Mouse (Mus musculus): ENCODE data around the gene Ttc33. TPM values are rescaled to one million over a fixed set of nuclear protein-coding genes. Genes with fewer than 3 reads are reported as not detected.
"Not testable (repeated sequence)": the region's sequence is repeated elsewhere in the genome, so short reads cannot be mapped to it uniquely, and the experiment has no call there.

Gene Ttc33
- polyA plus RNA-seq, 1 experiment: 4.4 TPM

DNA sequence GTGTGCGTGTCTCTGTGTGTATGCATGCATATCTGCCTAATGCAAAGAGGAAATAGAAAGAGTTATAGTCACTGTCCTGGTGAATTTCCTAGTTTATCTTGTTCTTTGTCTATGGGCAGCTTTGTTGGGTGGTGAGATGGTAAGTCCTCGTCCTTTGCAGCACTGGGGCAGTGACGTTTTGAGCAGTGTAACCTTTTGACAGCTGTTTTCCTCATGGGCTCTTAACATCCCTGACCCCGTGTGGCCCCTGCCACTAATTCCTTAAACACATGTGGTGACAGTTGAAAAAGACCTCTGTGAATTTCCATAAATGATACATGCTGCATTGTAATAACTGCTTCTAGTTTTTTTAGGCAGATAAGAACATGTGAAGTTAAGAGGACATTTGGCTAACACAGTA lies 11.4 kb downstream of the Ttc33 start:
- H3K27me3 ChIP-seq (ENCODE audit: control insufficient read depth, insufficient read depth, low read length): no peaks in the 10 kb centered on the region
- TF ChIP-seq POLR2A (IDR thresholded peaks at IDR 0.05; ENCODE audit: control insufficient read depth, low read depth, low read length): no peak
- no peak for TF ChIP-seq CTCF (IDR thresholded peaks at IDR 0.05; ENCODE audit: control insufficient read depth, insufficient read depth, insufficient replicate concordance, low read depth, low read length)
- H3K4me3 ChIP-seq (ENCODE audit: control insufficient read depth, low read depth, low read length): no peak overlapping the region
- no peak overlapping the region for H3K27ac ChIP-seq (ENCODE audit: control insufficient read depth, insufficient read depth, low read depth, low read length)
- no peaks in the 10 kb centered on the region for H3K4me1 ChIP-seq (ENCODE audit: control insufficient read depth, insufficient read depth, low read length)
- H3K36me3 ChIP-seq (ENCODE audit: control insufficient read depth, insufficient read depth, low read length): no peaks in the 10 kb centered on the region; the same call in 1 of the 2 replicates

DNA sequence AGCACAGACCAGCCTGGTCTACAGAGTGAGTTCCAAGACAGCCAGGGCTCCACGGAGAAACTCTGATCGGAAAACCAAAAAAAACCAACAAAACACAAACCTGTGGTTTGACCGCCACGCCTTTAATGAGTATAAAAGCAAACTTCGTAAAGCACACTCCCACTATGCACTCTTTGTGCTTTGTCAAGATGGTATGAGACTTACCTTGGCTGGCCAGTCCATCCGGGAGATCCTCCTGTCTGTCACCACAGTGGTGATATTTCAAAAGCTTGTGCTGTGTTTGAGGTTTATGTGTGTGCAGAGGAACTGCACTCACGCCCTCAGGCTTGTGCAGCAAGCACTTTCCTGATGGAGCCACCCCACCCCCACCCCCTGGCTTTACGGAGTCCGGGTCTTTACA lies 19.9 kb downstream of the Ttc33 start:
- Histone ChIP-seq H3K27me3 (ENCODE audit: control insufficient read depth, insufficient read depth, low read length) (no peaks in the 10 kb centered on the region), H3K4me1 (ENCODE audit: control insufficient read depth, insufficient read depth, low read length) (no peaks in the 10 kb centered on the region), H3K27ac (ENCODE audit: control insufficient read depth, insufficient read depth, low read depth, low read length) (no peak overlapping the region), H3K4me3 (ENCODE audit: control insufficient read depth, low read depth, low read length) (no peak overlapping the region), H3K36me3 (ENCODE audit: control insufficient read depth, insufficient read depth, low read length) (no peaks in the 10 kb centered on the region; the same call in 1 of the 2 replicates)
- TF ChIP-seq POLR2A (IDR thresholded peaks at IDR 0.05; ENCODE audit: control insufficient read depth, low read depth, low read length) (no peak), CTCF (IDR thresholded peaks at IDR 0.05; ENCODE audit: control insufficient read depth, insufficient read depth, insufficient replicate concordance, low read depth, low read length) (no peak)

DNA sequence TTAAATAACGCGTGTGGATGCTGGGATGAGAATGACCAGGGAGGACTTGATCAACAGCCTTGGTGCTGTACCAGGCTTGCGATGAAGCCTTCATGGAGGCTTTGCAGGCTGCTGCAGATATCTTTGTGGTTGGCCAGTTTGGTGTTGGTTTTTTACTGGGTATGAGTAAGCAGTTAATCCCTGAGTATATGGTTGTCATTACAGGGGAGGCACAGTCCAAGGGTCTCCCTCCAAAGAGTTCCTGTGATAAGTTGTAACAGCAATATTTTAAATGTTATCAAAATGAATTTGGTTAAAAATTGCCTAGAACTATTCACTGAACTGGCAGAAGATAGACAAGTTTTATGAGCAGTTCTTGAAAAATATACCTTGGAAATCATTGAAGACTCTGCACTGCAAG lies 23.8 kb downstream of the Ttc33 start:
- no peak for TF ChIP-seq POLR2A (IDR thresholded peaks at IDR 0.05; ENCODE audit: control insufficient read depth, low read depth, low read length)
- TF ChIP-seq CTCF (IDR thresholded peaks at IDR 0.05; ENCODE audit: control insufficient read depth, insufficient read depth, insufficient replicate concordance, low read depth, low read length): no peak
- Histone ChIP-seq H3K4me3 (ENCODE audit: control insufficient read depth, low read depth, low read length) (no peak overlapping the region), H3K36me3 (ENCODE audit: control insufficient read depth, insufficient read depth, low read length) (peaks cover 1% of the 10 kb centered on the region; the same call in 1 of the 2 replicates), H3K4me1 (ENCODE audit: control insufficient read depth, insufficient read depth, low read length) (no peaks in the 10 kb centered on the region), H3K27ac (ENCODE audit: control insufficient read depth, insufficient read depth, low read depth, low read length) (no peak overlapping the region), H3K27me3 (ENCODE audit: control insufficient read depth, insufficient read depth, low read length) (no peaks in the 10 kb centered on the region)

- no peak overlapping the region for H3K27ac ChIP-seq (ENCODE audit: control insufficient read depth, insufficient read depth, low read depth, low read length)
- no peaks in the 10 kb centered on the region for H3K4me1 ChIP-seq (ENCODE audit: control insufficient read depth, insufficient read depth, low read length)
- no peaks in the 10 kb centered on the region; the same call in 1 of the 2 replicates for H3K36me3 ChIP-seq (ENCODE audit: control insufficient read depth, insufficient read depth, low read length)
- H3K4me3 ChIP-seq (ENCODE audit: control insufficient read depth, low read depth, low read length): no peak overlapping the region
- TF ChIP-seq POLR2A (IDR thresholded peaks at IDR 0.05; ENCODE audit: control insufficient read depth, low read depth, low read length): no peak
- TF ChIP-seq CTCF (IDR thresholded peaks at IDR 0.05; ENCODE audit: control insufficient read depth, insufficient read depth, insufficient replicate concordance, low read depth, low read length): no peak
- H3K27me3 ChIP-seq (ENCODE audit: control insufficient read depth, insufficient read depth, low read length): no peaks in the 10 kb centered on the region
Measured at GRCm38 (mm10) chr15:5220491-5220890, 35.2 kb downstream of the Ttc33 start.

DNA sequence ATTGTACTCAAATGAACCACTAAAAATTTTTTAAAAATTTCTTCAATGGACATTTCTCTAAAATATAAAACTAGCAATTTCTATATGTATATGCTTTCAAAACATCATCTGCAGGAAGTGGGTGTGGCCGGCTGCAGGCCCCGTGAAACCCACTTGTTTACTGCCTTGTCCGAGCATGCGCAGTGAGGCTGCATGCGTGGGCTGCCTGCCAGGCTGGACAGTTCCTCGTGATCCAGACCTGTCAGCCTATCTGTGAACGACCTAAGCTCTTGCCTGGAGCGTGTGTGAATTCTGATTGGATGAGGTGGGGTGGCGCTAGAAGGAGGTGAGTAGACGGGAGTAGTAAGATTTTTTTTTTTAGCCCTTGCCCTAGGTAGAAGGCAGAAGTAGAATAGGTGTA lies 45.4 kb downstream of the Ttc33 start:
- not testable (repeated sequence) for H3K27ac ChIP-seq (ENCODE audit: control insufficient read depth, insufficient read depth, low read depth, low read length); H3K27me3 ChIP-seq (ENCODE audit: control insufficient read depth, insufficient read depth, low read length); H3K4me3 ChIP-seq (ENCODE audit: control insufficient read depth, low read depth, low read length); H3K36me3 ChIP-seq (ENCODE audit: control insufficient read depth, insufficient read depth, low read length); H3K4me1 ChIP-seq (ENCODE audit: control insufficient read depth, insufficient read depth, low read length)

DNA sequence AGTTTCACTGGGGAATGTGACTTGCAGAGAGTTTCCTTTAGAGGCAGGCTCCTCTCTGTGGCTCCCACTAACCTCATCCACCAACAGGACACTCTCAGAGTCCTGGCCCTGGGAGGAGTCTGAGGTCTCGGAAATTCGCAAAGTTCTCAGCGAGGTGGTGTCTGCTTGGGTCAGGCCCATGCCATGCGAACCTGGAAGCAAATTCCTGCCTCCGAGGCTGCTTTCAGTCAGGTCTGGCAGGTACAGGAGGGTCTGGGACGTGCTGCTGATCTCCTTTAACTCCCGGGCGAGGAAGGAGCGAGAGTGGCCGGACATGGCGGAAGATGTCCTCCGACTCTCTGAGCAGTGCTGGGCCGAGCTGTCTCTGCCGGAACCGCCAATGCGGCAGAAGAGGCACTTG lies 49.3 kb downstream of the Ttc33 start:
- H3K36me3 ChIP-seq (ENCODE audit: control insufficient read depth, insufficient read depth, low read length): no peaks in the 10 kb centered on the region

DNA sequence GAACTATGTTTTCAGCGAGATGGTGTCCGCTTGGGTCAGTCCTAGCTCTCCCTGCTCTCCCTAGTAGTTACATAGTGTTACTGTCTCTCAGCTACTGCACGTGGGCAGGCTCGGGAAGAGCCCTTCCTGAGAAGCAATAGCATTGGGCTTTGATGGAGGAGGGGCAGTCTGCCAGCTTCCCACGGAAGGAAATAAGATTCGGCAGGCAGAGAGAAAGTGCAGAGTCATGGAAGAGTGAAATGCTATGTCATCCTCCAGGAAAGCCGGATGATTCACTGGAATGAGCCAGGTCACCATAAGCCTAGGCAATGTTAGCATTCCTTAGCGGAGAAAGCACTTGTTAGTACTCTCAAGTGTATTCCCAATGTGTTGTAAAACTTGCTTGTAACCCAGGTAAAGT lies 50.2 kb downstream of the Ttc33 start:
- Histone ChIP-seq H3K4me1 (ENCODE audit: control insufficient read depth, insufficient read depth, low read length) (peaks cover 7% of the 10 kb centered on the region), H3K27me3 (ENCODE audit: control insufficient read depth, insufficient read depth, low read length) (no peaks in the 10 kb centered on the region), H3K36me3 (ENCODE audit: control insufficient read depth, insufficient read depth, low read length) (no peaks in the 10 kb centered on the region), H3K27ac (ENCODE audit: control insufficient read depth, insufficient read depth, low read depth, low read length) (no peak overlapping the region), H3K4me3 (ENCODE audit: control insufficient read depth, low read depth, low read length) (no peak overlapping the region)
- no peak for TF ChIP-seq POLR2A (IDR thresholded peaks at IDR 0.05; ENCODE audit: control insufficient read depth, low read depth, low read length)
- no peak for TF ChIP-seq CTCF (IDR thresholded peaks at IDR 0.05; ENCODE audit: control insufficient read depth, insufficient read depth, insufficient replicate concordance, low read depth, low read length)

More for the DNA sequence above, 49.3 kb downstream of the Ttc33 start:
- Histone ChIP-seq H3K4me1 (ENCODE audit: control insufficient read depth, insufficient read depth, low read length) (peaks cover 7% of the 10 kb centered on the region), H3K27ac (ENCODE audit: control insufficient read depth, insufficient read depth, low read depth, low read length) (no peak overlapping the region), H3K27me3 (ENCODE audit: control insufficient read depth, insufficient read depth, low read length) (no peaks in the 10 kb centered on the region), H3K4me3 (ENCODE audit: control insufficient read depth, low read depth, low read length) (peak overlapping the region; percentile 71)
- TF ChIP-seq CTCF (IDR thresholded peaks at IDR 0.05; ENCODE audit: control insufficient read depth, insufficient read depth, insufficient replicate concordance, low read depth, low read length) (no peak), POLR2A (IDR thresholded peaks at IDR 0.05; ENCODE audit: control insufficient read depth, low read depth, low read length) (no peak)

GRCm38 (mm10) chr15:5236538-5236937 lies 51.2 kb downstream of the Ttc33 start:
- Histone ChIP-seq H3K4me3 (ENCODE audit: control insufficient read depth, low read depth, low read length) (no peak overlapping the region), H3K4me1 (ENCODE audit: control insufficient read depth, insufficient read depth, low read length) (peaks cover 7% of the 10 kb centered on the region), H3K27me3 (ENCODE audit: control insufficient read depth, insufficient read depth, low read length) (no peaks in the 10 kb centered on the region), H3K27ac (ENCODE audit: control insufficient read depth, insufficient read depth, low read depth, low read length) (no peak overlapping the region), H3K36me3 (ENCODE audit: control insufficient read depth, insufficient read depth, low read length) (no peaks in the 10 kb centered on the region)
- TF ChIP-seq CTCF (IDR thresholded peaks at IDR 0.05; ENCODE audit: control insufficient read depth, insufficient read depth, insufficient replicate concordance, low read depth, low read length): peak; percentile 85; the same call in 1 of the 2 replicates
- TF ChIP-seq POLR2A (IDR thresholded peaks at IDR 0.05; ENCODE audit: control insufficient read depth, low read depth, low read length): no peak
